Mouse (Mus musculus): ENCODE data around the gene Arid3b. TPM values are rescaled to one million over a fixed set of nuclear protein-coding genes. Genes with fewer than 3 reads are reported as not detected.
A peak's percentile ranks its signal among the peaks of the same experiment; 100 is the strongest.

Gene Arid3b
- total and polyA plus RNA-seq, 2 experiments from 2014 or later, result 4.6 to 5.3 TPM

DNA sequence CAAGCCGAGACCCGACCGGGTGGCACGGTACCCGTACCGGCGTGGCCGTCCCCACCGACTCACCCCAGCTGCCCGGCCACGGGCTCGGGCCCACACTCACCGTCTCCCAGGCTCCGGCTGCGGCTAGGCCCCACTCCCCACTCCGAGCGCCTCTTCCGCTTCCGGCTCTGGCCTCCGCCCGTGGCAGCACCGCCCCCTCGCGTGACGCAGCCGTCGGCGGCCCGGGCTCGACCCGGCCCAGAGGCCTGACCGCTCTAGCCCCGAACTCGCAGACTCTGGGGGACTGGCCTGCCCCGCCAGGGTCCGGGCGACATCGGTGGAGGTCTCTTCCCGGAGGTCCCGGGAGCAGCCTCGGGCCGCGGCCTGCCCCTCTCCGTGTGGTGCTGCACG is 71.6 kb downstream of the Arid3b start:
- peak; percentile 87 for ATAC-seq (ENCODE audit: low FRiP score)
- peak; percentile 94 for DNase-seq (ENCODE audit: low spot score)
- H3K4me3 ChIP-seq (ENCODE audit: low read depth, low read length), result peak overlapping the region; percentile 95
- H3K9me3 ChIP-seq (ENCODE audit: low read length), result no peaks in the 10 kb centered on the region
- H3K9ac ChIP-seq (replicated peaks; ENCODE audit: low read length, poor library complexity, severe bottlenecking), result peak overlapping the region; percentile 100
- H3K27me3 ChIP-seq (ENCODE audit: insufficient read depth, low read length), result no peaks in the 10 kb centered on the region
- H3K4me2 ChIP-seq (ENCODE audit: low read depth, low read length, poor library complexity, severe bottlenecking), result peak overlapping the region; percentile 96
- peak; percentile 16; the same call in 1 of the 2 replicates for TF ChIP-seq CTCF (IDR thresholded peaks at IDR 0.05)
- H3K36me3 ChIP-seq (ENCODE audit: insufficient read depth, low read length), result peaks cover 15% of the 10 kb centered on the region; the same call in 1 of the 2 replicates
- peaks cover 15% of the 10 kb centered on the region for H3K4me1 ChIP-seq (ENCODE audit: insufficient read depth, low read length)
- WGBS, result 0% methylated on average over 39 of the region's 45 CpGs
- H3K27ac ChIP-seq (ENCODE audit: low read depth, low read length), result peak overlapping the region; percentile 100

DNA sequence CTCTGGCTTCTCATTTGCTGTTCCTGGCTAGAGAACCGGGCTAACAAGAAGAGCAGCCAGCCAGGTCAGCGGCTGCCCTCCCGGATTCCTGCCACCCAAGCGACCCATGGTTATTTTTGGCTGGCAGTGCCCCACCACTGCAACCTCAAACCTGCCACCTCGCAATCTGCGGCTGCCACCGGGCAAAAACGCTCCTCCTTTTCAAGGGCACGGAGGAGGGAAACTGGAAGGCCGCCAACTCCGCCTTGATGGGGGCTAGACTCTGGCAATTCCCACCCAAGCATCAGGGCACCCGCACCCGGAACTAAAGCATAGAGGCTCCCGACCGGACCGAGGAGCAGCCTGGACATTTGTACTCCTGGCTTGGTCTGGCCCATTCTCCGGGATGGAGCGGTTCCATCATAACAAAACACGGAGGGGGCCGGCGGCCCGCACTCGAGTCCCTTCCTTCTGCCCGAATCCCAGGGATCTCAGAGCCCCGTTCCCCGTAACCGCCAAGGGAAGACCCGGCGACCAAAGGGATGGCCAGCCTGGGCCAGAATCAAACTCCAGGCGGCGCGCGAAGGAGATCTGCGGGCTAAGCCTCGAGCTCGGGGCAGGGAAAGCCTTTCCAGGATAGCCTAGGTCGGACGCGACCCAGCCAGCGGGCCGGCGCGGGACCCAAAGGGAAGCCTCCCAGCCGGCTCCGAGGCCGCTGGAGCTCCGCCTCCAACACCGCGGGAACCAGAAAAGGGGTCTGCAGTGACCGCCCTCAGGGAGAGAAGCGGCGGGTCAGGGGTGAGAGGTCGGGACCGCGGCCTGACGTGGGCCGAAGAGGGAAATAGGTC is 72.2 kb downstream of the Arid3b start:
- Histone ChIP-seq H3K4me1 (ENCODE audit: insufficient read depth, low read length) (peaks cover 15% of the 10 kb centered on the region), H3K36me3 (ENCODE audit: insufficient read depth, low read length) (peaks cover 21% of the 10 kb centered on the region), H3K27ac (ENCODE audit: low read depth, low read length) (peak overlapping the region; percentile 100), H3K9ac (replicated peaks; ENCODE audit: low read length, poor library complexity, severe bottlenecking) (peak overlapping the region; percentile 100), H3K4me3 (ENCODE audit: low read depth, low read length) (peak overlapping the region; percentile 95), H3K4me2 (ENCODE audit: low read depth, low read length, poor library complexity, severe bottlenecking) (peak overlapping the region; percentile 96), H3K27me3 (ENCODE audit: insufficient read depth, low read length) (no peaks in the 10 kb centered on the region), H3K9me3 (ENCODE audit: low read length) (no peaks in the 10 kb centered on the region)
- TF ChIP-seq CTCF (IDR thresholded peaks at IDR 0.05), result peak; percentile 30; the same call in 1 of the 2 replicates
- WGBS, result 1% methylated on average over 46 of the region's 57 CpGs
- ATAC-seq (ENCODE audit: low FRiP score), result peak; percentile 24
- peak; percentile 64 for DNase-seq (ENCODE audit: low spot score)

DNA sequence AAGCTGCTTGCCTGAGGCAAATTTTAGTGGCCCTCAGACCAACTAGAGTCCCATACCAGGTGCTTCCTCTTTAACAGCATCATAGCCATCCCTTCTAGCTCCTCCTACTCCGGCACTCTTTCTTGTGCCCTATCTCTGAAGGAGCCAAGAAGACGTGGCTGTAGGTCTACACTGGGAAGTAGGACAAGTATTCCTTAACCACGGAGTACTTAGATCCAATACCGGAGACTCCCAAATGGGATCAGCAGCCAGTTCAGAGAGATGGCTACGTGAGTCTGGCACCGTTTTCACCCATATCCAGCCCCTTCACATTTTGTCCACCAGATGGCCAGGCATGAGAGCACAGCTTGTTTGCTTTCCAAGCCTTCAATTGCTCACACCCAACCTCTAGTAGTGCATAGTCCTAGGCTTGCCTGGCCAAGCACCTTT is 74.0 kb downstream of the Arid3b start:
- WGBS, result 55% methylated on average over 6 of the region's 6 CpGs
- H3K4me2 ChIP-seq (ENCODE audit: low read depth, low read length, poor library complexity, severe bottlenecking), result peak overlapping the region; percentile 96; the same call in 1 of the 2 replicates
- no peaks in the 10 kb centered on the region for H3K27me3 ChIP-seq (ENCODE audit: insufficient read depth, low read length)
- no peak overlapping the region for H3K4me3 ChIP-seq (ENCODE audit: low read depth, low read length)
- H3K4me1 ChIP-seq (ENCODE audit: insufficient read depth, low read length), result peaks cover 15% of the 10 kb centered on the region
- 0 out of 2 replicates have a peak overlapping the region, but pooled peaks have one; percentile 2 for H3K9ac ChIP-seq (replicated peaks; ENCODE audit: low read length, poor library complexity, severe bottlenecking)
- DNase-seq (ENCODE audit: low spot score), result peak; percentile 62
- H3K27ac ChIP-seq (ENCODE audit: low read depth, low read length), result no peak overlapping the region
- H3K36me3 ChIP-seq (ENCODE audit: insufficient read depth, low read length), result peaks cover 38% of the 10 kb centered on the region
- no peak for ATAC-seq (ENCODE audit: low FRiP score)
- TF ChIP-seq CTCF (IDR thresholded peaks at IDR 0.05), result peak; percentile 78
- H3K9me3 ChIP-seq (ENCODE audit: low read length), result no peaks in the 10 kb centered on the region

DNA sequence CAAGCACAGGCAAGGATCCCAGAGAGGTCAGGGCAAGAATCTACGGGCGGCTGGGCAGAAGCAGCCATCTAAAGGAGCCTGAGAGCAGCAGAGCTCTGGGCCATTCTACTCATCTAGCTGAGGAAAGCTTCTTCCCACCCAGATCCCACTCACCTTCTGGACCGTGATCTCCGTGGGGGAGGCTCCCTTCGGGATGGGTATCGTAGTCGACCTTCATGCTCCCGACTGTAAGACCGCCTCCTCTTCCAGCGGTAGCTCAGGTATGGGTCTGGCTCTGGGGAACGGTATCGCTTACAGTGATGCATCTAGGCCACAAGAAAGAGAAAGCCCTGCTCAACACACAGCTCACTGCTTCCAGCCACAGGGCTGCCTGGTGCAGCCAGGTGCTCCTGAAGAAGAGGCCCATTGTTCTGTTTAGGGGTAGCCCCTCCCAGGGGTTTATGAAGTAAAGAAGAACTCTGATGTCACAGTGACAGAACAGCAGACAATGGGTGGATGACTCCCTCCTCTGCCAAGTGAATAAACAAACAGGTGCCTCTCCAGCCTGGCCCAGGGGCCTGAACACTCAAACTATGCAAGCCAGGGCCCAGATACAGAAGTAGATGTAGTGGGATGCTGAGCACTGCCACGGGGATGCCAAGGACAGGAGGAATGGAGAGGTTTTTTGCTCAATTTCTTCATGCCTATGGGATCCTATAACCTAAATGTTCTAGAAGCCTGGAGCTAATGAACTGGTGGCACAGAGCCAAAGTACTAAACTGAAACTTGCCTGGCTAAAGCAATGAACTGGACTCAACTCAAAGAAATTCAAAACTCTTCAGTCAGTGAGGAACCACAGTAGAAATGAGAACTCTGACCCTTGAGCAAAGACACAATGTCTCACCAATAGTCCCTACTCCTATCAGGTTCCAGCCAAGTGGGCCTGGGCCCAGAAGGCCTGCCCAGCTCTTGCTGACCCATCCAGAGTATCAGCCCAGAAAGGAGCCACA is 74.7 kb downstream of the Arid3b start:
- peak overlapping the region; percentile 96; the same call in 1 of the 2 replicates for H3K4me2 ChIP-seq (ENCODE audit: low read depth, low read length, poor library complexity, severe bottlenecking)
- no peak overlapping the region for H3K27ac ChIP-seq (ENCODE audit: low read depth, low read length)
- H3K9me3 ChIP-seq (ENCODE audit: low read length), result no peaks in the 10 kb centered on the region
- no peak overlapping the region for H3K9ac ChIP-seq (replicated peaks; ENCODE audit: low read length, poor library complexity, severe bottlenecking)
- no peak for TF ChIP-seq CTCF (IDR thresholded peaks at IDR 0.05)
- 93% methylated on average over 13 of the region's 13 CpGs for WGBS
- ATAC-seq (ENCODE audit: low FRiP score) (no peak), DNase-seq (ENCODE audit: low spot score) (no peak)
- peaks cover 15% of the 10 kb centered on the region for H3K4me1 ChIP-seq (ENCODE audit: insufficient read depth, low read length)
- peaks cover 45% of the 10 kb centered on the region for H3K36me3 ChIP-seq (ENCODE audit: insufficient read depth, low read length)
- H3K4me3 ChIP-seq (ENCODE audit: low read depth, low read length), result no peak overlapping the region
- no peaks in the 10 kb centered on the region for H3K27me3 ChIP-seq (ENCODE audit: insufficient read depth, low read length)

DNA sequence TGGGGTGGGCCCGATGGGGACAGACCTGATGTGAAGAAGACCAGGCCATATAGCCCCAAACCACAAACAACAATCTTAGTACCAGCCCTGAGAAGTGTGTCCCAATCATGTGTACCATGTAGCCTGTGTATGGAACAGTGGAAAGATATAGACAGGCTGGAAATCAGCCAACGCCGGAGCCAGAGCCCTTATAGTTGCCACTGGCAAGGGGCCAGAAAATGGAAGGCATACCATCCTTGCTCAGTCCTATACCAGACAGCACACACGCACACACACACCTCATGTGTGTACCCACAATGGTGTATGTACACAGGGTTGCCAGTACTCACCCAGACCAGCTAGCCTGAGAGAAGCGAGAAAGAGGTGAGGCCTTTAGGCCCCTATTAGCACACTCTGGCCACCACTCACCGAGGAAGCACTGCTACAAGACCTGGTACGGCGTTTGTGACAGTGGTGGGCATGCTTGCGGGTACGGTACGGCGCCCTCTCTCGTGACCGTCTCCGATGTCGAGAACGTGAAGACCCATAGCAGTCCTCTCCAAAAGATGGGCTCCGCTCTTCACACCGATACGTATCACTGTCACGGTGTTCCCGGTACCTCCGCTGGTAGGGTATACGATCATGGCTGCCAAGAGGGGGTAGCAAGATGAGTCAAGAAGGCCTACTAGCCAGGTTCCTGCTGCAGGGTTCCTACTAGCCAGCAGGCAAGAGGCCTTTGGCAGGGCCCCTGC is 76.0 kb downstream of the Arid3b start:
- WGBS, result 97% methylated on average over 24 of the region's 24 CpGs
- no peak for TF ChIP-seq CTCF (IDR thresholded peaks at IDR 0.05)
- no peak for ATAC-seq (ENCODE audit: low FRiP score)
- no peak overlapping the region for H3K9ac ChIP-seq (replicated peaks; ENCODE audit: low read length, poor library complexity, severe bottlenecking)
- no peak overlapping the region for H3K4me3 ChIP-seq (ENCODE audit: low read depth, low read length)
- no peak overlapping the region for H3K27ac ChIP-seq (ENCODE audit: low read depth, low read length)
- DNase-seq (ENCODE audit: low spot score), result no peak
- no peaks in the 10 kb centered on the region for H3K9me3 ChIP-seq (ENCODE audit: low read length)
- no peak overlapping the region for H3K4me2 ChIP-seq (ENCODE audit: low read depth, low read length, poor library complexity, severe bottlenecking)
- H3K4me1 ChIP-seq (ENCODE audit: insufficient read depth, low read length), result peaks cover 10% of the 10 kb centered on the region
- H3K36me3 ChIP-seq (ENCODE audit: insufficient read depth, low read length), result peaks cover 50% of the 10 kb centered on the region
- H3K27me3 ChIP-seq (ENCODE audit: insufficient read depth, low read length), result no peaks in the 10 kb centered on the region
